Mouse (Mus musculus) spleen, embryonic (tissue): ENCODE data around the gene Ankrd13a.

ENCODE experiments used
- CTCF ChIA-PET: fragments of 350-600 bp; sonication (Branson Sonifier 250); formaldehyde crosslinking; loops from one replicate; lab custom pipeline; 2022; lab: Charles Lee

Gene Ankrd13a

DNA sequence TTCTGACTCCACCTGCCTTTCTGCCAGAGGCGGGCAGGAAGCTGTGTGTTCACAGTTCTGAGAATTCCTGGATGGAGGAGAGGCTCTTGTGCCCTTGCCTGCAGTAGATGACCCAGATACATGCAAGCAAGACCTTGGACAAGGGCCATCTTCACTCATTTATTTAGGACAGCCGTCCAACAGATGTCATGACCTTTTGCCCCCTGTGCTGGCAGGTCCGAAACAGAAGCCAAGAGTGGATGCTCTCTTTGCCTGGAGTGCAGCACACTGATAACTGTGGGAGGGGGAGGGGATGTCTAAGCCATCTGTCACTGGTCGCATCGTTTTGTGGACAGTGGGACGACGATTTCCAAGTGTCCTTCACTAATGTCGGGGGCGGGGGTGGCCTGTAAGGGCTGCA is 20.8 kb downstream of the Ankrd13a start:
- CTCF ChIA-PET = interaction anchor here (0.7 to 1.5 kb wide), 3 partner anchors 18 to 75 kb away, joined by 3 to 4 read pairs (median 3); no protein-coding TSS in a partner anchor

DNA sequence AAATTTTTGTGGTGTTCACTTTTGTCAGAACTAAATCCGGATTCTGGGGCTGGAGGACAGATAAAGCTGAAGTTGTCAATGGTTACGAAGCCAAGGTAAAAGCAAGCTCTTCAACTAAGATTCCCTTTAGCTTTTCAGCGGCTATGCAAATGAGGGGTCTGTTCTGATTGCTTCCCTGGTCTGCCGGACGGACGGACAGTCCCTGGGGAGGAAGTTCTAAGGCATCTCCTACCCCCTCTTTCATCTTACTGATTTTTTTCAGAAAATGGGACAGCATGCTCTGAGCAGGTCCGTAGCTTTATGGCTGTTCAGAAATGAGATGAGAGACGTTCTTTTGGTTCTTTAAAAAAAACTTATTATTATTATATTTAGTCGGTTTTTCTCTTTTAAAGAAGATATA is 21.2 kb downstream of the Ankrd13a start:
- CTCF ChIA-PET = interaction anchor here (0.7 to 1.5 kb wide), 2 partner anchors 22 to 76 kb away, joined by 3 read pairs; no protein-coding TSS in a partner anchor

DNA sequence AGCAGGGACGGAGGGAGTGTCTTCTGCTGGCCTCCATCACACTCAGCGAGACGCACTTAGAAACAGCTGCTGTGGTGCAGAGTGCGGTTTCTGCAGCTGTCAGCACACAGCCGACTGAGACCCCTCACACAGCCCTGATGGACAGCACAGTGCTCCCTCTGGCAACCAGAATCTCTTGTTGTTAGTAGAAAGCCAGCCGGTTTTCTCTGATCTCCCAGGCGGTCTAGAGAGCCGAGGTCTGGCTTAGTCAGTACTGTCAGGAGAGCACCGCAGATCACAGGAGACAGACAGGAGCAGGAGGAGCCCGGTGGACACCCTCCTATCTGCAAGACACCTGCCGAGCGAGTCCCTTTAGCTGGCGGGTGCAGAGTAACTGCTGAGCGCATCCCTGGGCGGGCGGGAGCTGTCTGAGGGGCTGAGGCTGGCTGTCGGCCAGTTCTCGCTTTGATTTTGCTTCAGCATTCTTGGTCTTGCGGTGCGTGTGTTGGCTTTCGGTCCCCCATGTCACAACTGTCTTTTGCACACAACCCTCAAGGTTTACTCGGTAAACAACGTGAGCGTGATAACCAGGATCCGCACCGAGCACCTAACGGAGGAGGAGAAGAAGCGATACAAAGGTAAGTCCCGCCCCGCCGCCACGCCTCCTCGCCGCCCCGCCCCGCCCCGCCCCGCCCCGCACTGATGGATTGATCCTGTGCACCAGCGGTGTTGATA is 22.0 kb downstream of the Ankrd13a start:
- CTCF ChIA-PET = interaction anchor here (1.5 kb wide), 1 partner anchor 23 kb away, joined by 3 read pairs; no protein-coding TSS in a partner anchor

DNA sequence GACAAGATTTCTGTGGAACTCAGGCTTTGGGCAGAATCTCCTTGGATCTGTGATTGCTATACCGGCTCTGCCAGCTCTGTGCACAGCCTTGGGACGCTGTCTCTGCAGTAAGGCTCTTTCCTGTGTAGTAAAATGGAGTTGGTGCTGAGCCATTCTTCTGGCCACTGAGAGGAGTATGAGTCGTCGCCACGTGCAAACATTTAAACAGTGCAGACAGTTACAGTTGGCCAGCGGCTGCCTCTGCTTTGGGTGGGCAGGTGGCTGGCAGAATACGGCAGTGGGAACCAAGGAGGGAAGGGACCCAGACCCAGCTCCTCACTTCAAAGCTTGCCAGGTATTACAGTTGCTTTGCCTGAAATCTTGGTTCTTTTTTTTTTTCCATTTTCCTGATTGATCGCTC is 22.8 kb downstream of the Ankrd13a start:
- CTCF ChIA-PET = interaction anchor here (0.6 kb wide), 1 partner anchor 262 kb away, joined by 7 read pairs; no protein-coding TSS in a partner anchor

DNA sequence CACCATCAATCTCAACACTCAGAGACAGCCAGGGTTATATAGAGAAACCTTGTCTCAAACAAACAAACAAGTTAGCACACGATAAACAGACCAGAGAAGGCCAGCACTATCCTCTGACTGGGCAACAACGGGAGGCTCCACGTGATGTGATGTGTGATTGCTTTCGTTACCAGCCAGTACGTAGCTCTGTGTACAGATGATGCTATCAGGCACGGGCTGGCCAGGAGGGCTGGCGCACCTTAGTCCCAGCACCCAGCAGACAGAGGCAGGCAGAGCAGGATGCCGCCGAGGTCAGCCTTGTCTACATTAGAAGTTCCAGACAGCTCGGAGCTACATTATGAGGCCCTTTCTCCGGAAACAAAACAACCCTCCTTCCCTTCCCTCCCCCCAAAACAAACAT is 25.4 kb downstream of the Ankrd13a start:
- CTCF ChIA-PET = no interaction called here

DNA sequence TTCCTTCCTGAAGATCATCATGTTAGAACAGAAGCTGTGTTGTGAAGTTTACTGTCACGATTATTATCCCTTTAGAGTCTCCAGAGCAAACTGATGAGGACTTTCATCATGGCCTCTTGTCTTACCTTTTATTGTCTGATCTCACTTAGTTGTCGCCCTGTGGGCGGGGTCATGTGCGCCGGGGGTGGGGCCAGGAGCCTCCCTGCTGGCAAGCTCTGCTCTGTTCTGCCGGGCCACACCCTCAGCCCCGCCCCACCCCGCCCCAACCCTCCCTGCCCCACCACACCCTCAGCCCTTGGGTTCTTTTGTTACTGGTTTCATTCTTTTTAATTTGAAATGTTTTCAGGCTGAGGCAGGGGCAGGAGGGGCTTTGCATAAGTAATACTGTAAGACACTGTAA is 26.6 kb downstream of the Ankrd13a start:
- CTCF ChIA-PET = no interaction called here

DNA sequence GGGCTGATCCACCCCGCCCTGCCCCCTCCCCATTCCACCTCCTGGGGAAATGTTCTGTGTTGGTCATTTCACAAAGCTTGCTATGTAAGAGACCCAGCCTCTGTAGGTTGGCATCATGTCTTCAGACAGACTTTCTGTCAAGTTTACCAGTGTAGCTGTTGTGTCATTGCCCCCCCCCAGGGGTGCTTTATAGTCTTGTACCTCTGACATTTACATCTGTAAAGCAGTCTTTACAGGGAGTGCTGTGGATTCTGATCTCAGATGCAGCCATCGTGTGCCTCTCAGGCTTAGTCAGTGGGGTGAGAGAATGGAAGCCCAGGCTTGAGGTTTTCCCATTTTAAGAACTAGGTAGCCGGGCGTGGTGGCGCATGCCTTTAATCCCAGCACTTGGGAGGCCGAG is 27.4 kb downstream of the Ankrd13a start:
- CTCF ChIA-PET = interaction anchor here (0.6 kb wide), 1 partner anchor 546 kb away, joined by 6 read pairs; no protein-coding TSS in a partner anchor

DNA sequence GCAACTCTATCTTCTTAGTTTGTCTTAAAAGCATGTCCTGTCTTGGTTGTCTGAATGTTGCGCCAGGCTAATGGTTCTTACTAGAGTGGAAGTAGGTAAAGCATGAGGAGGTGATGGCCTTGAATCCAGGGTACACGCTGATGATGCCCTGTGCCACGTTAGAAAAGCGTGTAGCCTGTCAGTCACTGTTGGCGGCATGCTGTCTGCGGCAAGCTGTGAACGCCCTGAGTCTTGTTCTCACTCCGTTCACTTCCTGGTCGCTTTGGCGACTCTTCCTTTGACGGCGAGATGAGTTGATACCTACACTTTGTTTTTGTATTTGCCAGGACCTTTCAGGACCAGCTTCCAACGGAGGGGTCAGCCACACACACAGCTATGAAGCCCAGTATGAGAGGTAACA is 28.8 kb downstream of the Ankrd13a start:
- CTCF ChIA-PET = interaction anchor here (0.5 kb wide), 1 partner anchor 19 kb away, joined by 3 read pairs; no protein-coding TSS in a partner anchor

DNA sequence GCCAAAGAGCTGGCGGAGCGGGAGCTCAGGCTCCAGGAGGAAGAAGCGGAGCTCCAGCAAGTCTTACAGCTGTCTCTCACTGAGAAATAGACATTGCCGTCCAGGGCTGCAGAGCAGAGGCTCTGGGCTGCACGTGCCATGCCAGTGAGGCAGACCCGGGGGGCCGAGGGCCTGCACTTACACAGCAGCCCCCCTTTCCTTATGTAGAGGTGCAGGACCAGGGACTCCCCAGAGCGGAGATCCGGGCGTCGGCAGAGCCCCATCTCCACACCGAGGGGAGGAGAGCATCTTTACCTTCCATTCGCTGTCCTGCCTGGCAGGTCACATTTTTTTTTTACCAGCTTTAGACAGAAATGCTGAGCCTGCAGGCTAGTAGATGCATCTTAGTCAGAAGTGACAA is 29.9 kb downstream of the Ankrd13a start:
- CTCF ChIA-PET = interaction anchor here (0.6 to 0.7 kb wide), 3 partner anchors 40 to 893 kb away, joined by 4 to 20 read pairs (median 11); no protein-coding TSS in a partner anchor

DNA sequence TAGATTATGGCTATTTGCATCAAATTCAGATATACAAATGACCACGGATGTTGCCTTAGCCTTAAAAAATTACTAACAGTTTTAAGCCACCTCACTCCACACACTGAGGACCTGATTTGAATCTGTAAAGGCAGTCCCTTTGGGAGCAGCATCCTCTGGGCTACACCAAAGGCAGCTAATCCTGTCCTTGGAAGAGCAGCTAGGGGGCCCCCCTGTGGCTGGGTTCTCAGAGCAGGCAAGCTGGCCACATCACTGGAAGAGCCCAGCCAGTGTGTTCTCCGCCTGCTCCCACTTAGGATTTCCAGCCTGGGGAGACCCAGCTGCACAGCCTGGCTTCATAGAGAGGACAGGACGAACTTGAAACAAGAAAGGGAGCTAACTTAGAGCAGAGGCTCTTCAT is 30.5 kb downstream of the Ankrd13a start:
- CTCF ChIA-PET = interaction anchor here (0.7 kb wide), 1 partner anchor 41 kb away, joined by 4 read pairs; no protein-coding TSS in a partner anchor

DNA sequence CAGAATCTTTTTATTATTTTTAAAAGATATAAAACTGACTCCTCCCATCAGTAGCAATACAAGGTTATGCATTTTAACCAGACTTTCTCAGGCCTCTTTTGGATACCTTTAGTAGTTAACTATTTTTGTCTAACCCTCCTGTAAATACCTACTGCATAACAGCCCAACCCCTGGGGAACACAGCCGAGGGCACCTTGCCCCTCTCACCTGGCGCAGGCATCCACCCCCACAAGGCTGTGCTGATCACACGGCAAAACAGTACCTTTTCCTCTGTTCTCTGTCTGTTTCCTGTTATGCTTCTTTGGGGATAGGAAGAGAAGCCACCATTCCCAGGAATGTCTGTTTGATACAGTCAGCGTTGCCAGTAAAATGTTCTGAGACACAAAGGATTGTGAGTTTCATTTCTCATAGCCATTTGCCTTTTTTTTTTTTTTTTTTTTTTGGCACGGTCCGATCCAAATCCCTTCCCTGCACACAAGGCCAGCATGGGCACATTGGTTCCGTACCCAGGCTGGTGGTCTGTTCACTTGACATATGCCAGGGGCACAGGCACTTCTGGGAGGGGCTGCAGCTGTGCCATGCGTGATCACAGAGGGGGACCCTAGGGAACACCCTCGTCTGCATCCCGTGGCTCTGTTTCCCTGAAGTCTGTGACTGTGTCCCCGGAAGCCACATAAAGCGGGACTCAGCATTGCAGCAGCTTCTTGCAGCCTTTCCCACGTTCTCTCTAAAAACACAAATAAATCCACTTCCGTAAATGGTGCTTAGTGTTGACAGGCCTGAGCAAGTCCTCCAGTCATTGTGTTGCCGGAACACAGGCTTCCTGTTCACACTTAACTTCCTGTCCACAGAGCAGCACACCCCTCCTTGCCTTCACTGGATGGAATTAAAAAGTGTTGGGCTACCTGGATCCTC is 31.2 kb downstream of the Ankrd13a start:
- CTCF ChIA-PET = no interaction called here

DNA sequence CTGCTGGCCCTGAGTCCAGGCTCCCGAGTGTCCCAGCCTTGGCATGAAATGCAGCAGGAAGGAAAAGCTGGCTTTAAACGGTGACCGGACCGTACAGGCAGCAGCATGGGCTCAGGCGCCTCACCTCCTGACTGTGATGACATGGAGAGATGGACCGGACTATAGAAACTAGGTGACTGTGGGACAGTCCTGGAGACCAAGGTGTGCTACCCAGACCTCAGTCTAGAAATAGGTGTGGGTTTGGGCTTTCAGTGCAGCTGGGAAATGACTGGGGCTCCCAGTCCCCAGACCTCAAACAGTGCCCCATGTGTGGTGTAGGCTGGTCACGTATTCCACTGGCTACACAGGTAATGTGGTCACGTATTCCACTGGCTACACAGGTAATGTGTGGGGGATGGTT is 32.2 kb downstream of the Ankrd13a start:
- CTCF ChIA-PET = no interaction called here

DNA sequence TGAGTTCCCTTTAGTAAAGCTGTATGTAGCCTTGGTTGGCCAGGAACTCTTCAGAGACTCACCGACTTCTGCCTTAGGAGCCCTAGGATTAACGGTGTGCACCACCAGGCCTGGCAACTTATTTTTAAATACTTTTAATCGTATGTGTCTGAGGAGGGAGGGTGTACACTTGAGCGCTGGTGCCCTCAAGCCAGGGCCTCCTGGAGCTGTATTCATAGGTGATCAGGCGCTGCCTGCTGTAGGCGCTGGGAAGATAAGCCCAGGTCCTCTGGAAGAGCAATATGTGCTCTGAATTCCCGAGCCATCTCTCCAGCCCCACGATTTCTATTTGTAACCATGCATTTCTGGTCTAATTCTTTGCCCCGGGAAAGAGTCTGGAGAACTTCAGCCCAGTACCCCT is 32.6 kb downstream of the Ankrd13a start:
- CTCF ChIA-PET = no interaction called here

DNA sequence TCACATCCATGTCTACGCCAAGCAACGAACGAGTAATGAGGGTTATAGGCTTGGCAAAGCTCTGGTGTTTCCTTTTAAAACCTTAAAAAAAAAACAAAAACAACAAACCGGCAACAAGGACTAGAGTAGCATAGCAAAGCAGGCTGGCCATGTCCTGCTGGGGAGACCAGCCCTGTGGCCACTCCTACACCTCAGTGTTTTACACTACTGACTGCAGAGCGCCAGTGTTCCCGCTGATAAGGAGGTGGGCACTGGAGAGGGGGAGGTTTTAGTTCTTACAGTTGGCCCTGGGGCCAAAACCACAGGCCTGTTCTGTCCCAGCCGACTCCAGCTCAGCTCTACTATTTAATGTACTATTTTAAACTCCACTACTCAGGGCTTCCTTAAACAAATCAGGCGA is 33.0 kb downstream of the Ankrd13a start:
- CTCF ChIA-PET = no interaction called here

DNA sequence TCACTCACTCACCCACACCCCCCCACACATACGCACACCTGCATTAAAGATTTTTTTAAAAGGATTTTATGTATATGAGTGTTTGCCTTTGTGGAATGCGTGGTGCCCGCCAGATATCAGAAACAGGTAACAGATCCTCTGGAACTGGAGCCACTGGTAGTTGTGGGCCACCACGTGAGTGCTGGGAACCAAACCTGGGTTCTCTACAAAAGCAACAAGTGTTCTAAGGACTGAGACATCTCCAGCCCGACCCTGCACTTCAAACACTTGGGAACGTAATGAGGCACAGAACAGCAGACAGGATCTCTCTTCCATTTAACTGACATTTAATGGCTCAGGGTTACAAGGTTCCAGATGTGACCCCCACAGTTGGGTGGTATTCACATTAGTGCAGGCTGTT is 33.4 kb downstream of the Ankrd13a start:
- CTCF ChIA-PET = no interaction called here

DNA sequence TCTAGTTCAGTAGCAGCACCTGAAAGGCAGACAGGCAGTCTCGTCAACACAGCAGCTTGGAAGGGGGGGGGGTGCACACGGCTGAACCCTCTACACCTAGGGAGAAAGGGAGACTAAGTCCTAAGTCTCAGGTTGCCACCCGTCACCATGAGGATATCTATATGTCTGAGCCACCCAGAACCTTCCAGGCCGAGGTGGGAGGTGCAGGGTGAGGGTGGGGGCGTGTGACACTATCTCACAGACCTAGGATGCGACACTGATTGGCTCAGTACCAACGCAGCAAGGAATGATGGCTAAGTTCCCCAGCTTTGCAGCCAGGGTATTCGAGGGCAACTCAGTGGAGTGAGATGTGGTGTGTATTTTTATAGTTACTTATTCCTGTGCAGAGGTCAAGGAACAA is 33.9 kb downstream of the Ankrd13a start:
- CTCF ChIA-PET = no interaction called here

DNA sequence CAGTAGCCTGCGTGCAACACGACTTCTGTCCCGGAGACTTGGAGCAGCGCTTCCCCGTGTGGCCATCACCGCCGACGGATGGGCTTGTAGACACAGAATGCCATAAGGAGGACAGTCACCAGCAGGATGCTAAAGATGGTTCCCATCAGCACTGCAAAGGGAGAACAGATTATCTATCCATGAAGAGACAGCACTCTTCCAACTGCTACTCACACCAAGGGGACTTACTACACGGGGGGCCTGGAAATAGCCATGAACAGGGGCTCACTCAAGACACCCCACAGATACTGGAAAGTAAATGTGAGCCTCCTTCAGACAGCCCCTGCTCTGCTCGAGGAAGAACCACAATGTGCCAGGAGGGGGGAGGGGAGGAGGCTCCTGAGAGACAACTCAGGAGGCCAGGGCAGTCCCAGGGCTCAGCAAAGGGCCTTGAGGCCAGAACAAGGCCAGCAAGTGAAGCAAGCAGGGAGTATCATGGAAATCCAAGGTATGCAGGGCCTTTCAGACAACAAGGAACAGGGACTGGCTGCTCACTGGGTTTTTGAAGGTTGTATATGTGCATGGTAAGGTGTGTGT is 34.8 kb downstream of the Ankrd13a start:
- CTCF ChIA-PET = no interaction called here

DNA sequence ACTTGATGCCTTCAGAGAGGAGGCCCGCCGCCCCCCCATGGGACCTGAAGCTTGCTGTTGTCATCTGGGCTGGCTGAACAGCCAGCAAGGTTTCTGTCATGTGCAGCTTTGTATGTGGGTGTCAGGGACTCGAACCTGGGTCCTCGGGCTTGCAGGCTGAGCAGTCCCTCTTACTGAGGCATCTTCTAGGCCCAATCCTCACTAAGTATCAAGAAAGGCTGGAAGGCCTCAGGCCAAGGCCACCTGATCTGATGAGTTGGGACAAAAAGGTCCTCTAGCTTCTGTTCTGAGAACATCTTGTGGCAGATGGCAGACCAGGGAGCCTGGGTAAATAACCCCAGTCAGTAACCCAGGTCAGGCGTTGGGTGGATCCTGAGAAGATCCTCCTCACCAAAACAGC is 35.3 kb downstream of the Ankrd13a start:
- CTCF ChIA-PET = no interaction called here

DNA sequence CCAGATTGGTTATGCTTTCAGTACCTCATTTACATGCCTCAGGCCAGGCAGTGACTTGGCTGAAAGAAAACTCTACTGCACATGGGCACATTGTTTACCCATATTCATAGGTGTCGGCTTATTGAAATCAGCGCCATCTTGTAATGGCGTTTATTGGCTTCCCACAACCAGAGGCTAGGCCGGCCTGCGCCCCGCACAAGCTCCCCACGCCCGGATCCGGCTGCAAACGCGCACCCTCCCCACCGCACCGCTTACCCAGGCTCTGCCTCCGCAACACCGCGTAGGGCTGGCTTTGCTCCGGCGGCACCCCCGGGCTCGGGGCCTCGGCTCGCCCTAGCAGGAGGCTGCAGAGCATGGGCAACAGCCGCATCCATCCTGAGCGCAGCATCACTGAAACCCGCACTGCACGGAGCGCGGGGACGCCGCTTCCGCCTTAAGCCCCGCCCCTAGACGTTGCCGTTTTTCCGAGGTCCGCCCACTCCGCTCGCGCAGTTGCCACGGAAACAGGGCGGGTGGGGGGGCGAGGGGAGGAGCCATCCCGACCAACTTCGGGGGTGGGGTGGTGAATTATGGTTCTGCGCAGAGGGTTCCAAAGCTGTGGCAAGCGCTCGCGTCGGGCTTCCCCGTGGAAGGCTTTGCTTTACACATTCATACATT is 39.2 kb downstream of the Ankrd13a start:
- CTCF ChIA-PET = interaction anchor here (0.6 kb wide), 1 partner anchor 124 kb away, joined by 6 read pairs; no protein-coding TSS in a partner anchor

DNA sequence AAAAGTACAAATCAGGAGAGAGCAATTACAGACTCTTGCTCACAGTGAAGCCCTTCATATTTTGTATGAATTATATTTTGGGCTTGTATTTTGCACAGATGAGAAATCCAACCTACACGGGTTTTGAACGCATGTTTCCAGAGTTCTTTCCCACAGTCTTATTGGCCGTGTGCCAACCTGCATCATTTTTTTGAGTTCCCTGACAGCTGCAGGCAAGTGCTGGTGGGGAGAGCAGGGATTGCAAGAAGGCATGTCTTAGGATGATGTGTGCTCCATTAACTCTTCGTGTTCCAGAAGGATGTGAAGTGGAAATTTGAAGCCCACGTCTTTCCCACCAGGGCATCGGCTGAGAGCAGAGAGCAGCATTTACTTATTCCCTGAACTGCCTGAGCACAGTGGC is 42.1 kb downstream of the Ankrd13a start:
- CTCF ChIA-PET = no interaction called here

DNA sequence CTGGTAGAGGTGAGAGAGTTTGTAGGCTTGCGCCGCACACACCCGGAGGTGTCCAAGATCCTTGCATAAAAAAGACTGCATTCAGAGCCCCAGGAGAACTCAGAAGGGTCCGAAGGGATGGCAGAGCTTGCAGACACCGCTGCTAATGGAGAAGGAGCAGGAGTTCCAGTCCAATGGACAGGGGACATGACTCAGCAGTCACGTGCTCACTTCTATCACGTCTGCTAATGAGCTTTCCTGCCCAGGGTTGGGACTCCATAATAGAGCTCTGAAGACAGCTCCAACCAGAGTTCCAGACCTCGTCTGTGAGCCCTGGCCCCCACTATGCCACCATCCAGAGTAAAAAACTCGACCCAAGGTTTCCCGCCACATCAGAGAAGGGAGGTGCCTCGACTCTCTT is 43.6 kb downstream of the Ankrd13a start:
- CTCF ChIA-PET = no interaction called here
